Mouse (Mus musculus) lung, postnatal 0 days (tissue): ENCODE data around the gene Luzp1.

ENCODE experiments used
- CTCF ChIP-seq: IDR thresholded peaks from 2 replicates; pipeline ENCODE4 v1.5.1; 2016; ENCODE audit warnings: antibody characterized with exemption, mild to moderate bottlenecking
- EP300 ChIP-seq: IDR thresholded peaks from 2 replicates; pipeline ENCODE4 v1.6.1; 2016; ENCODE audit warnings: antibody characterized with exemption, mild to moderate bottlenecking, control low read depth

GRCm38 (mm10) chr4:136459210-136459609 is 10.4 kb upstream of the Luzp1 start:
- no peak for TF ChIP-seq CTCF
- no peak for TF ChIP-seq EP300
